Mouse (Mus musculus): ENCODE results near the gene Senp1.

- TF ChIP-seq TAL1 (IDR thresholded peaks at IDR 0.05; ENCODE audit: low read length) (no peak), GATA1 (IDR thresholded peaks at IDR 0.05; ENCODE audit: low read length) (no peak)
Measured at GRCm38 (mm10) chr15:98019047-98019446, 74.5 kb downstream of the Senp1 start.

Measured in erythroblast, embryonic 14.5 days (primary cell).